Mouse (Mus musculus) heart, postnatal 36 days (tissue): ENCODE measurements around the gene Slc9c1. TPM values are rescaled to one million over a fixed set of nuclear protein-coding genes. Genes with fewer than 3 reads are reported as not detected.
A peak's percentile ranks its signal among the peaks of the same experiment; 100 is the strongest.
"Not testable (repeated sequence)": the region's sequence is repeated elsewhere in the genome, so short reads cannot be mapped to it uniquely, and the experiment has no call there.

Experiments
- DNase-seq, 2 experiments: peaks; one replicate each; pipeline ENCODE4 v3.0.0; 2021 to 2022
- intact Hi-C: fragments of 180-260 bp; cut with DNase I; formaldehyde crosslinking; loops from one replicate; pipeline ENCODE4 v1.15.1; 2025
- total RNA-seq, 2 experiments: library from RNA; stranded (reverse); gene quantifications; 2 replicates each; pipeline ENCODE4 v1.2.3; 2021

The Slc9c1 gene
- not detected for total RNA-seq

DNA sequence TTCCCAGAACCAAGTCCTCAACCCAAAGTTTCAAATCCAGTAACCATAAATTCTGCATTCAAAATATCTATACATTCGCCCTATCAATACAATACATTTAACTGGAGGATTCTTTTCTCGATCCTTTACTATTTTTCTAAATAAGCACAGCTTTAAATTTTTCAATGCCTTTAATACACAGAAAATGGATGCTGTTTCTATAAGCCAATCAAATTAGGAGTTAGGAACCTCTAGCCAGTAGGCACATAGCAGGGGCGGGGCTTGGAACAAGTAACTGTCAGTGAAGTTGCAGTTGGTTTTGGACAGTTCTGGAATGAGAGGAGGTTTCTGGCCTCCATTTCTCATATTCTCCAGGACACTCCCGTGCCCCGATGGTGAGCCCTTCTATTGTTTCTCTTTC lies at the start of gene Slc9c1:
Gene Slc9c1 (plus strand): TSS at position 301 of the 400 bp plus-strand sequence.
- intact Hi-C loops: no loop called here
- no peak for DNase-seq

DNA sequence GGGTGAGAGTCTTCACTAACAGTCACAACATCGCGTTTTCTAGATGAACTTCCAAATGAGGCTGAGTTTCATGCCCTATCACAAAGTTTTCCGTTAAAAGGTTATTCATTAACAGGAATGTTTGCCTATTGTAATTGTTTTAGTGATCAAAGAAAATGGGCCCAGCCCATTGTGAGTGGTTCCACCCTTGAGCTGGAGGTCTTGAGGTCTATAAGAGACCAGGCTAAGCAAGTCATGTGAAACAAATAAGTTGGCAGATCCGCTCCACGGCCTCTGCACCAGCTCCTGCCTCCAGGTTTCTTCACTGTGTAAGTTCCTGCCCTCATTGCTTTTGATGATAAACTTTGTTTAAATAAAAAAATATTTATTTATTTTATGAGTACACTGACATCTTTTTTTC lies 42.2 kb upstream of the Slc9c1 start, which contains the start of gene Gm609:
Gene Gm609 (minus strand): TSS at position 43 of the 400 bp plus-strand sequence.
- DNase-seq: no peak
- intact Hi-C loops: no loop called here

- intact Hi-C loops: no loop called here
- no peak for DNase-seq
These were observed 39.8 kb upstream of the Slc9c1 start for GRCm38 (mm10) chr16:45495326-45495725.

- DNase-seq: no peak
- intact Hi-C loops: no loop called here
These were observed 9.6 kb upstream of the Slc9c1 start for GRCm38 (mm10) chr16:45525551-45525950.

DNA sequence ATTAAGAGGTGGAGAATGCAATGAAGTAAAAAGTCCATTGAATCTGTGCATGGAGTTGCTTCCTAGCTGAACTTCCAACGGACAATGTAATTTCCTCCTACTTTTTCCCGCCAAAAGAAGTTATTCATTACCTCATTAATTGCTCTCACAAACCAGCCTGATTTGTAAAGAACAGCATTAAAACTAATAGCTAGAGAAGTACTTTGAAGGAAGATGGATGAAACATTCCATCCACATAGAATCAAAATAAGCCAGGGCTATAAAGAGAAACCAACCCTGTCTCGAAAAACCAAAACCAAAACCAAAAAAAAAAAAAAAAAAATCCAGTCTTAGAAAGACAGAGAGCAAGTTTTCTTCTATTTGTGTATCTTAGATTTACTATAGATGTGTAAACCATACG lies 3.2 kb upstream of the Slc9c1 start, which contains the start of gene Gm17783:
Gene Gm17783 (minus strand): TSS at position 101 of the 400 bp plus-strand sequence.
- no peak for DNase-seq
- intact Hi-C loops: no loop called here

DNA sequence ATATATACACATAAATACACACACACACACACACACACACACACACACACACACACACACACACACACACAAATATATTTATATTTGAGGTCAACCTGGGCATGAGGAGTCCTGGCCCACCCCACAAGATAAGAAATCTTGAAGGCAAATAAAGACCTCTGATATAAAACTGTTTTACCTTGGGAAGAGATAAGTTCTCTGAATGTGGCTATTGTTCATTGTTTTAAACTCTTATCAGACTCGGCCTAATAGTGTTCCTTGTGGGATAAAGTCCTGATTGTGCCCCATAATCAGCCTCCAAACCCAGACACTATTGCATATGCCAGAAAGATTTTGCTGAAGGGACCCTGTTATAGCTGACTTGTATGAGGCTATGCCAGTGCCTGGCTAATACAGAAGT lies 3.2 kb downstream of the Slc9c1 start:
- DNase-seq, intact Hi-C loops: not testable (repeated sequence)

DNA sequence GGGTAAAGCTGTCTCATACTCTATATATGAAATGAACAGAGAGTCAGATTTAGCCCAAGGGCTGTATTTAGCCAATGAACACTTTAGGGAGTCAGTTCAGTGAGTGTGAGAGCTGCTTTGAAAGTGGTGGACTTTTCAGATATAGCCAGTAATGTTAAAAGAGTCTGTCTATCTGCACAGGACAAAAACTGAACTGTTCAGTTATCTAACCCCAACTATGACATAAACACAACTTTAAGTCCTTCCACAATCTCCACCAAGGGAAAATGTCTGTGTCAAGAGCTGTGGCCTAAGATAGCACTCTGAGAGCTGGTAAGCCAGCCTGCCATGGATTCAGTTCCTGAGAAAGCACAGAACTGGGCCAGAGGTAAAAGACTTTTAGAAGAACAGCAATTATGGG lies 7.0 kb downstream of the Slc9c1 start:
- DNase-seq: no peak
- intact Hi-C loops: no loop called here

GRCm38 (mm10) chr16:45544341-45544740 lies 9.2 kb downstream of the Slc9c1 start:
- intact Hi-C loops: no loop called here
- no peak for DNase-seq

DNA sequence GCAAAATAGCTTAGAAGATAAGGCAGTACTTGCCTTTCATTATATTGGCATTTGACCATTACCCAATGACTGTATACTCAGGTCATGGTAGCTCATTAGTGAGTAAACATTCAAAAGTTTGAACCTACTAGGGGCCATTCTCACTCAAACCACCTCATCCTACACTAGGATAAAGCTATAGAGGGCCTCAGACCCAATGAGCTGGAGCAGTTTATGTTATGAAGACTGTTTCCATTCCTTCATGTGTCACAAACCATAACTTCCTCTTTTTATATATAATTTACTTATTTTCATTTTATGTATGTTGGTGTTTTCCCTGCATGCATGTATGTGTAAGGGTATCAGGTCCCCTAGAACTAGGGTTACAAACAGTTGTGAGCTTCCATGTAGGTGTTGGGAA lies 12.9 kb downstream of the Slc9c1 start:
- DNase-seq: no peak
- intact Hi-C loops: no loop called here

DNA sequence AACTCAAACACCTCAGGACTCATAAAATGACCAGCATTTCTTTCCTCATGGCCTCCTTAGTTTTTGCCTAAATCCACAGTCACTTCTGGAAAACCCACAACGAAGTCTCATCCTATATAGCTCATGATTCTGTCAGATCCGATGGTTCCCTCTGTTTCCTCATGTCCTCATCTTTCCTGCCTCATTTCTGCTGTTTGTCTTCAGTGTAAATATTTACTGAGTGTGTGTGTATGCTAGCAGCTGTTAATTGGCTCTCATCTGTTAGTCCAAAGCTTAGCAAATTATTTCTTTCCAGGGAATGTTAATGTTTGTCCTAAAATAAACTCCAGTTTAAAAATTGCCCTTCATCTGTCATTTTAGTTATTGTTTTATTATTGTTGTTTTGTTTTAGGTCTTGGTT lies 16.5 kb downstream of the Slc9c1 start:
- DNase-seq: no peak
- intact Hi-C loops: no loop called here

- DNase-seq: no peak
- intact Hi-C loops: no loop called here
These were observed 26.6 kb downstream of the Slc9c1 start for GRCm38 (mm10) chr16:45561747-45562146.

DNA sequence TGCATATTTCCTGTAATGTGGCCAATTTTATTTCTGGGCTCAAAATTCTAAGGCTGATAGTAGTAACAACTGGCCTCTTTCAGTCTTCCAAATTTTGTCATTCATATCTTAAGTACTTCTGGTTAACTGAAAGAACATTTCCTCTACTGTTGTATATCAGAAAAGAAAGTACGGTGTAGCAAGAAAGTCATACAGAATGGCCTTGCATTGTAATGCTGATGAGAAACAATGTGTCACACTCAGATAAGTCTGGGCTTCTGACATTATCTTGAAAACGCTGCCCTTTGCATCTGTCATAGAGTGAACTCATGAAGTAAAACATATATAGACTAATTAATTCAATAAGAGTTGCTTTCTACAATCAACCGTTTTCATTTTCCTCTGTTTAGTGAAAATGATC lies 37.2 kb downstream of the Slc9c1 start:
- no peak for DNase-seq
- intact Hi-C loops: no loop called here

DNA sequence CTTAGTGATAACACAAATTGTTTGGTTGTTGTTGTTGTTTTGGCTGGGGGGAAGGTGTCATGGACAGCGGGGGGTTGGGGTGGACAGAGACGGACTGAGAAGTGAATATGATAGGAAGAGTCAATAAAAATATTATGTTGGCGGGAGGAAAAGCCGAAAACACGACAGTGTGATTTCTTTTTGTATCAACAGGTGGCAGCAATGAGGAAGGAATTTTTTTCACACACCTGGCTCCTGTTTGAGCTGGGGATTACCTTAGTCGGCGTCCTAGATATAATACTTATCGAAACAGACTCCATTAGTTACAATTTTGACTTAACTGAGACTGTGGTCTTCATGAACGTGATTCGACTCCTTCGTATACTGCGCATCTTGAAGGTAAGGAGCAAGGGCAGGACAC lies 44.8 kb downstream of the Slc9c1 start:
- DNase-seq: no peak
- intact Hi-C loops: no loop called here

GRCm38 (mm10) chr16:45582512-45582911 lies 47.4 kb downstream of the Slc9c1 start:
- intact Hi-C loops: loop anchor here (2.0 kb wide), 1 partner anchor 48 kb away; no protein-coding TSS in a partner anchor
- DNase-seq: no peak

- no peak for DNase-seq
- intact Hi-C loops: no loop called here
These were observed 58.5 kb downstream of the Slc9c1 start for GRCm38 (mm10) chr16:45593656-45594055.

DNA sequence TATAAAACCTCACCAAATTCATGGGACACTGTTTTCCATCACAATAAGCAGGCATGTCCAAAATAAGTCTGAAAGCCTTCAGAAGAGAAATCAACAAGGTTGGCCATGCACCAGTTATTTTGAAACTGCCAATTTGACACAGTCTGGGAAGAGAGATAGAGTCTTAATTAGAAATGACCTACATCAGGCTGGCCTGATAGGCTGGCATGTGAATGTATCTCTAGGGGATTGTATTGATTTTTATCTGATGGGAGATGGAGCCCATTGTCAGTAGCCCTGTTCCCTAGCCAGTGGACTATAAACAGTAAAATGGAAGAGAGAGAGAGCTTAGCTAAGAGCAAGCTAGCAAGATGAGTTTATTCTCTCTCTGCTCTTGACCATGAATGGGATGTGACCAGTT lies 60.4 kb downstream of the Slc9c1 start:
- intact Hi-C loops: no loop called here
- no peak for DNase-seq

GRCm38 (mm10) chr16:45608481-45608954 lies 73.4 kb downstream of the Slc9c1 start:
- peak in 1 of 2 experiments; percentile 3 for DNase-seq
- intact Hi-C loops: loop anchor here (5.0 to 10.0 kb wide), 2 partner anchors 324 to 411 kb away; no protein-coding TSS in a partner anchor

- peak; percentile 10 to 13 for DNase-seq
- intact Hi-C loops: loop anchor here (5.0 to 10.0 kb wide), 2 partner anchors 324 to 412 kb away; no protein-coding TSS in a partner anchor
These were observed 74.2 kb downstream of the Slc9c1 start for GRCm38 (mm10) chr16:45609300-45609699.

- intact Hi-C loops: no loop called here
- DNase-seq: no peak
These were observed 75.2 kb downstream of the Slc9c1 start, which contains the start of gene Gcsam for GRCm38 (mm10) chr16:45610267-45610666. Gcsam (plus strand) TSS chr16:45610380.

DNA sequence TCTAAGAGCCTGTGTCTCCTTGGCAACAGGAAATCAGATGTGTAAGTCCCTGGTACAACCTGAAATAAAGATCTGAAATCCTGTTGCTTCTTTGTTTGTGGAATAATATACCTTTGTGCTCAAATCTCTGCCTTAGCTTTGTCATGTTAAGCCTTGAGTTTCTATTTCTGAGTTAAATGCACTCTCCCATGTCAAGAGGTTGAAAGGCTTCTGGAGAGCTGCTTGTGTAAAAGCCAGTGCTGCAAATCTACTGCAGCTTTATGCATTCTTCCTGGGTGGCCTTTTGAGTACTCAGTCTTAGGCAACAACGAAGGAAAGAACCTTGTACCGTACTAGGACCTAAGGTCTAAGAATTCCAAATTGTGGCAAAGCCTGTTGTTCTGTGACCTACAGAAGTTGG lies 78.1 kb downstream of the Slc9c1 start:
- intact Hi-C loops: no loop called here
- no peak for DNase-seq

DNA sequence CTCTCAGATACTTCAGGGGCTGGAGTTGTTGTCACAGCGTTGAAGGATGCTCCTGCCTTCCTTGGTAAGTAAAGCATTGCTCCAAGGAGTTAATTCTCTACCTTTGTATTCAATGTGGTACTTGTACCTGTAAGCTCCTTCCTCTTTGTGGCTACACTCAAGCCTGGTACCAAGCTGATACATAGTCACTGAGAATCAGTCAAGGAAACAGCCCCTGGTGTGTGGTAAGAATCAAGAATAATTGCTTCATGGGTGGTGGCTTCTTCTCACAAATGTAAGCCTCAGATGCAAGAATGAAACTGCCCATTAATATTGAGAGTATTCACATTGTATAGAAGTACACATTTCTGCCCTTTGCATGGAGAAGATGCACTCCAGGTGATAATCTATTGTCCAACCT lies 80.8 kb downstream of the Slc9c1 start:
- intact Hi-C loops: no loop called here

DNA sequence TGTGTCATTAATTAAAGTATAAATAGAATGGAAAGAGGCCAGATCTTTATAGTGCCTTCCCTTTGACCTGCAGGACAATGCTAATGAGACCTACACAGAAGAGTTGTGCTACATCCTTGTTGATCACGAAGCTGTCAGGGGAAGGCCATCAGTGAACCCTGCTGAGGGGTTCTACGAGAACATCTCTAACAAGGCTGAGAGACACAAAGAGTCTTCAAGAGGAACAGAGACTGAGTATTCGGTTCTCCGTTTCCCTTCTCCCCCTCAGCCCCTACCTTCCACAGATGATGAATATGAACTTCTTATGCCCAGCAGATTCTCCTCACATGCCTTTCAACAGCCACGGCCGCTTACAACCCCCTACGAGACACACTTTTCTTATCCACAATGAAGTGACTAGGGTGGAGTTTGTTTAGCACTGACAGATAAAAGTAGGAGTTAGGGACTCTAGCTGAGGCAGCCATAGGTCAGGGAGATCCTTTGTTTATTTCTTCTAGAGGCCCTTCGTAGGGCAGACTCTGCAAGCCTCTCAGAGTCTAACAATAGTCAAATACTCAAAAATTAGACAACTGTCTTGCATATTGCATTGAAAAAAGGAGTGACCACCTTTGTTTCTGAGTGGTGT lies 84.8 kb downstream of the Slc9c1 start:
- intact Hi-C loops: no loop called here
- DNase-seq: no peak

More for the DNA sequence above, 80.8 kb downstream of the Slc9c1 start:
- no peak for DNase-seq
